Mouse (Mus musculus) kidney, embryonic 16.5 days (tissue): ENCODE measurements around the gene Dnm2. TPM values are rescaled to one million over a fixed set of nuclear protein-coding genes. Genes with fewer than 3 reads are reported as not detected.

Source experiments
- ATAC-seq: fragments of 200-750 bp; cut with Nextera tagmentation; 2 replicates; pipeline ENCODE4 v1.8.0; 2017; ENCODE audit warnings: moderate TSS enrichment; ENCODE audit not compliant: low FRiP score, low TSS enrichment
- H3K27ac ChIP-seq: fragments of 300-500 bp; sonication (generic); 2 replicates; pipeline ENCODE4 v1.5.1; 2014; ENCODE audit warnings: low read length
- H3K27me3 ChIP-seq: fragments of 300-500 bp; sonication (generic); 2 replicates; pipeline ENCODE4 v1.6.1; 2014; ENCODE audit warnings: low read length, control low read depth, mixed read lengths; ENCODE audit not compliant: insufficient read depth
- H3K36me3 ChIP-seq: fragments of 300-500 bp; sonication (generic); 2 replicates; pipeline ENCODE4 v1.6.1; 2014; ENCODE audit warnings: low read length, control low read depth, mixed read lengths; ENCODE audit not compliant: insufficient read depth
- H3K4me1 ChIP-seq: fragments of 300-500 bp; sonication (generic); 2 replicates; pipeline ENCODE4 v1.6.1; 2014; ENCODE audit warnings: low read length, control low read depth, mixed read lengths; ENCODE audit not compliant: insufficient read depth
- H3K4me2 ChIP-seq: fragments of 300-500 bp; sonication (generic); replicated peaks from 2 replicates; pipeline ENCODE4 v1.6.1; 2014; ENCODE audit warnings: low read depth, low read length
- H3K4me3 ChIP-seq: fragments of 300-500 bp; sonication (generic); 2 replicates; pipeline ENCODE4 v1.5.1; 2014; ENCODE audit warnings: mild to moderate bottlenecking, low read length
- H3K9ac ChIP-seq: fragments of 300-500 bp; sonication (generic); replicated peaks from 2 replicates; pipeline ENCODE4 v1.6.1; 2014; ENCODE audit warnings: low read length
- H3K9me3 ChIP-seq: fragments of 300-500 bp; sonication (generic); 2 replicates; pipeline ENCODE4 v1.6.1; 2016; ENCODE audit warnings: low read length, control low read depth
- WGBS: fragments of 180-500 bp; shearing (Covaris S2); extraction: QIAGEN DNeasy Blood & Tissue Kit; methylation state at CpG from one replicate; pipeline ENCODE4 v1.1.7; 2014; 5-methylcytosine and 5-hydroxymethylcytosine counted together
- polyA plus RNA-seq: library from polyadenylated mRNA; unstranded; fragments of >200 nt; fragmentation: Nextera tagmentation; extraction: Ambion mirVana; gene quantifications from 2 replicates; pipeline ENCODE4 v1.2.1, GENCODE M21; 2015

Gene Dnm2
- polyA plus RNA-seq, 1 experiment from 2014 or later = 85.7 TPM

DNA sequence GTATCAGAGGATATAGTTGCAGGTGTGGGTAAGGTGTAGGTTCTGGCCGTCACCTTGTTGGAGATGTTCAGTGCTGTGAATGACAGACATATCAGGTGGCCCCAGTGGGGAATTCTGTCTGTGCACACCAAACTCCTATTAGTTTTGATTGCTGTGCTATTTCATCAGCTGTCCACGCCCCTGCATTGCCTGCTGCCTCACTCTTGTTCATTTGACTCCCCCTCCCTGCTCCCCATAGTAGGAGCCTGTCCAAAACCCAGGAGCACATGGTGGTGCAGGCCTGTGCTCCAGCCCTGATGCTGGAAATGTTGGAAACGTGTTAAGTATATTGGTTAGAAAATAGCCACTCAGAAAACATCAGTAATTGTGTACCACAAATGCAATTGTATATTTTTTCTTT lies 14.7 kb downstream of the Dnm2 start:
- no peak for ATAC-seq
- 71% methylated on average over 3 of the region's 3 CpGs for WGBS
- Histone ChIP-seq H3K4me1 (no peaks in the 10 kb centered on the region; the same call in 1 of the 2 replicates), H3K27me3 (no peaks in the 10 kb centered on the region), H3K36me3 (no peaks in the 10 kb centered on the region), H3K27ac (no peak overlapping the region), H3K4me2 (no peak overlapping the region), H3K4me3 (no peak overlapping the region), H3K9me3 (no peaks in the 10 kb centered on the region), H3K9ac (no peak overlapping the region)

DNA sequence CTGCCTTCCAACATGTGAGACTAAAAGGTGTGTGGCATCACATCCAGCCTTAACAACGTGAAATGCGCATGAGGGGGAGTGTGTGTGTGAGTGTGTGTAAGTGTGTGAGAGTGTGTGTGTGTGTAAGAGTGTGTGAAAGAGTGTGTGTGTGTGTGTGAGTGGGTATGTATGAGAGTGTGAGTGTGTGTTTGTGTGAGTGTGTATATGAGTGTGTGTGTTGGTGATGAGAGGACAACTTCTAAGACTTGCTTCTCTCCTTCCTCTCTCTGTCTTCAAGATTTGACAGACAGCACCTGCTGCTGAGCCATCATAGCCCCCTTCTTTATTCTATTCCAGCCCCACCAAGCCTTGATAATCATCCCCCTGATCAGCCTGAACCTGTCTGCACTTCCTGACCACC lies 15.2 kb downstream of the Dnm2 start:
- no peak overlapping the region for H3K4me2 ChIP-seq
- 89% methylated on average over 2 of the region's 2 CpGs for WGBS
- no peak overlapping the region for H3K9ac ChIP-seq
- ATAC-seq = no peak
- H3K4me1 ChIP-seq = no peaks in the 10 kb centered on the region; the same call in 1 of the 2 replicates
- H3K27me3 ChIP-seq = no peaks in the 10 kb centered on the region
- H3K4me3 ChIP-seq = no peak overlapping the region
- H3K9me3 ChIP-seq = no peaks in the 10 kb centered on the region
- 0 out of 2 replicates have a peak, but pooled peaks cover 3% of the 10 kb centered on the region for H3K36me3 ChIP-seq
- H3K27ac ChIP-seq = no peak overlapping the region

DNA sequence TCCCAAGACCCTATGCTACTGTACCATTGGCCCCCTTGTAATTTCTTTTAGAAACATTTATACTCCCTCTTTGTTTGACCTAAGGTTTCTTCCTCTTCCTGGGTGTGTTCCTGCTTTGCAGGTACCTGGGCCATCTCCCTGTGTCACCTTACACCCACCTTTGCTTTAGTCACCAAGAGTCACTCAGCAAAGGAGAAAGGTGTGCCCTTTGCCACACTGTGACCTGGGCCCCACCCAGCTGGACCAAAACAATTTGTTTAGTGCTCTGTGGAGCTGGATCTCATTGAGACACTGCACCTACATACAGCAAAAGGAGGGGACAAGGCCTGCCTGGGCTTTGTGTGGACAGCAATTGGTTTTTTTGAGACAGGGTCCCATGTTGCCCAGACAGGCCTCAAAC lies 15.7 kb downstream of the Dnm2 start:
- Histone ChIP-seq H3K27me3 (no peaks in the 10 kb centered on the region), H3K4me1 (no peaks in the 10 kb centered on the region; the same call in 1 of the 2 replicates), H3K9me3 (no peaks in the 10 kb centered on the region), H3K36me3 (peaks cover 8% of the 10 kb centered on the region; the same call in 1 of the 2 replicates), H3K4me3 (no peak overlapping the region), H3K27ac (no peak overlapping the region), H3K4me2 (no peak overlapping the region), H3K9ac (no peak overlapping the region)
- ATAC-seq = no peak

DNA sequence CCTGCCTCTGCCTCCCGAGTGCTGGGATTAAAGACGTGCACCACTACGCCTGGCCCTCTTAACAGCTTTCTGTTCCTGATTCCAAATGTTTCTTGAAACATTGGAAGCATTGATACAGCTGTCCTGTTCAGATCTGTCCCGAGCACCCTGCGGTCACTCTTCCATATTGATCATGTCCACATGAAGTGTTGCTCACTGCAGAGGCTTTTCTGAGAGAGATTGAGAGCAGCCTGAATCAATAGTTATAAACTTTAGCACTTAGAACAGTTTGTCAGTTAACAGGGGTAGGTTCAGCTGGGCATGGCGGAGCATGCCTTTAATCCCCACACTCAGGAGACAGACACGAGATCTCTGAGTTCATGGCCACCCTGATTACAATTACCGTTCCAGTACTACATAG lies 19.1 kb downstream of the Dnm2 start:
- 94% methylated on average over 8 of the region's 8 CpGs for WGBS
- H3K4me1 ChIP-seq = no peaks in the 10 kb centered on the region
- H3K4me3 ChIP-seq = no peak overlapping the region
- no peak for ATAC-seq
- H3K9ac ChIP-seq = no peak overlapping the region
- H3K27ac ChIP-seq = no peak overlapping the region
- peaks cover 9% of the 10 kb centered on the region; the same call in 1 of the 2 replicates for H3K36me3 ChIP-seq
- no peaks in the 10 kb centered on the region for H3K9me3 ChIP-seq
- H3K4me2 ChIP-seq = no peak overlapping the region
- no peaks in the 10 kb centered on the region for H3K27me3 ChIP-seq

DNA sequence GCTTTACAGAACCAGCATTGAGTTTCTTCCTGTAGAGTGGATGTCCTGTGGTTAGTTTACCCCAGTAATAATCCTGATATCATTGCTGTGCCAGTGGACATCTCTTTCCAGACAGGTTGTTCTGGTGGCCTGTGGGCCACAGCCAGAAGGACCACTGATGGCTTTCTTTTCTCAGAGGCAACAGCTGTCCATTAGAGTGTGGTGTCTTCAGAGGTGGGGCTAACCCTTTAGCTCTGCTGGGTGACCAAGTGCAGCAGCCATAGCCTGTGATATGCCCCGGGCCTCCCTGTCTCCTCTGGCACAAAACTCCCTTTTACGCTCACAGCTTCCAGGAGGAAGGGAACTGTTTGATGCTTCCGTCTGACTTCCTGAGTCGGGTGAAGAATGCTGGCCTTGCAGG lies 19.9 kb downstream of the Dnm2 start:
- no peaks in the 10 kb centered on the region for H3K27me3 ChIP-seq
- no peak overlapping the region for H3K4me3 ChIP-seq
- H3K9ac ChIP-seq = no peak overlapping the region
- peaks cover 9% of the 10 kb centered on the region; the same call in 1 of the 2 replicates for H3K36me3 ChIP-seq
- WGBS = 85% methylated on average over 4 of the region's 4 CpGs
- H3K27ac ChIP-seq = no peak overlapping the region
- no peaks in the 10 kb centered on the region for H3K9me3 ChIP-seq
- H3K4me2 ChIP-seq = no peak overlapping the region
- ATAC-seq = no peak
- H3K4me1 ChIP-seq = no peaks in the 10 kb centered on the region

DNA sequence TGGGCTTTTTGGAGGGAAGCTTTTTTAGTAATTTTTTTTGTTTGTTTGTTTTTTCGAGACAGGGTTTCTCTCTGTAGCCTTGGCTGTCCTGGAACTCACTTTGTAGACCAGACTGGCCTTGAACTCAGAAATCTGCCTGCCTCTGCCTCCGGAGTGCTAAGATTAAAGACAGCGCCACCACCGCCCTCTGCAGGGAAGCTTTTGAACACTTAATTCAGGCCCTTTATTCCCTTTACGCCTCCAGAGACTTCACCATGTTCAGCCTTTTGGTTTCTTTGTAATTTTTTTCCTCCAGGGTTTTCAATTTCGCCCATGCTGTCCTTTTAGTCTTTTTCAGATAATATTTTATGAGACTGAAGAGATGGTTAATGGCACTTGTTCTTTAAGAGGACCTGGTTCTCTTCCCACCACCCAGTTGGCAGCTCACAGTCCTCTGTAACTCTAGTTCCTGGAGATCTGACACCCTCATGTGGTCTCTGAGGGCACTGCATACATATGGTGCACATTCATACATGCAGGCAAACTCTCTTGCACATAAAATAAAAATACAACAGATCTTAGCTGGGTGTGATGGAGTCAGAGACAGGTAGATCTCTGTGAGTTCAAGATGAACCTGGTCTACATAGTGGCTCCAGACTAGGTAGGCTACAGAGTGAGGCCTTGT lies 20.5 kb downstream of the Dnm2 start:
- WGBS = 95% methylated on average over 6 of the region's 6 CpGs
- H3K4me2 ChIP-seq = no peak overlapping the region

DNA sequence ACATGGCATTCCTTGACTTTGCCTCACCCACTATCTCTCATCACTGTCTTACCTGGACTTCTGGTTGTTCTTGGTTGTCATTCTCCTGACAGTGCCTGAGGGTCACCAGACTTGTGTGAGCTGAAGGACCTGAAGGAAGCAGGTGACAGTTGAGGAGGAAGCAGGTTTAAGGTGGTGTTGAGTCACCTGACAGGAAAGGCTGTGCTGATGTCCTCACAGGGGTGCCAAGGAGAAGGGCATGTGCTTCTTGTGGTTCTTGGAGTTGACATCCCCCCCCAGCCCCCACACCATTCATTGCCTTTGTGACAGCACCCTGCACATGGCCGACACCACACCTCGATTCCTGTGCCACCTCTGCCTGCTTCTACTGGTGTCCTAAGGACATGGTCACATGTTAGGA lies 23.1 kb downstream of the Dnm2 start:
- peaks cover 9% of the 10 kb centered on the region; the same call in 1 of the 2 replicates for H3K36me3 ChIP-seq
- H3K4me2 ChIP-seq = no peak overlapping the region
- H3K27ac ChIP-seq = no peak overlapping the region
- 97% methylated on average over 2 of the region's 2 CpGs for WGBS
- no peak overlapping the region for H3K4me3 ChIP-seq
- no peaks in the 10 kb centered on the region for H3K27me3 ChIP-seq
- no peak overlapping the region for H3K9ac ChIP-seq
- H3K9me3 ChIP-seq = no peaks in the 10 kb centered on the region
- ATAC-seq = no peak
- H3K4me1 ChIP-seq = peaks cover 12% of the 10 kb centered on the region

More for the DNA sequence above, 20.5 kb downstream of the Dnm2 start:
- H3K27me3 ChIP-seq = no peaks in the 10 kb centered on the region
- peaks cover 9% of the 10 kb centered on the region; the same call in 1 of the 2 replicates for H3K36me3 ChIP-seq
- H3K9me3 ChIP-seq = no peaks in the 10 kb centered on the region
- no peaks in the 10 kb centered on the region for H3K4me1 ChIP-seq
- ATAC-seq = no peak
- no peak overlapping the region for H3K9ac ChIP-seq
- H3K4me3 ChIP-seq = no peak overlapping the region
- H3K27ac ChIP-seq = no peak overlapping the region

DNA sequence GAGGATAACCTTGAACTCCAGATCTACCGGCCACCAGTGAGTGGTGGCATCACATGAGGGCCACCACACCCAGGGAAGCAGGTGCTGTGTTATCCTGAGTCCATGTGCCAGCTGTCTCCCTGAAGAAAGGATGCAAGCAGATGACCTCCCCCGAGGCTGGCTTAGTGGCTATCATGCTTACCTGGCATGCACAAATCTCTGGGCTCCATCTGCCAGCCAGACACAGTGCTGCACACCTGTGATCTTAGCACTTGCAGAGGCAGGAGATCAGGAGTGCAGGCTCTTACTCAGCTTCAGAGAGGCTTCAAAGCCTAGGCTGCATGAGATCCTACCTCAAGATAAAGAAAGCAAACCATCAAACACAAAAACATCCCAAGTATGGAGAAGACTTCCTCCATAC lies 25.0 kb downstream of the Dnm2 start:
- 74% methylated on average over 2 of the region's 2 CpGs for WGBS
- no peak for ATAC-seq
- Histone ChIP-seq H3K4me2 (no peak overlapping the region), H3K36me3 (peaks cover 8% of the 10 kb centered on the region; the same call in 1 of the 2 replicates), H3K9ac (no peak overlapping the region), H3K4me1 (peaks cover 12% of the 10 kb centered on the region), H3K27me3 (no peaks in the 10 kb centered on the region), H3K9me3 (no peaks in the 10 kb centered on the region), H3K27ac (no peak overlapping the region; the same call in 1 of the 2 replicates), H3K4me3 (no peak overlapping the region)

DNA sequence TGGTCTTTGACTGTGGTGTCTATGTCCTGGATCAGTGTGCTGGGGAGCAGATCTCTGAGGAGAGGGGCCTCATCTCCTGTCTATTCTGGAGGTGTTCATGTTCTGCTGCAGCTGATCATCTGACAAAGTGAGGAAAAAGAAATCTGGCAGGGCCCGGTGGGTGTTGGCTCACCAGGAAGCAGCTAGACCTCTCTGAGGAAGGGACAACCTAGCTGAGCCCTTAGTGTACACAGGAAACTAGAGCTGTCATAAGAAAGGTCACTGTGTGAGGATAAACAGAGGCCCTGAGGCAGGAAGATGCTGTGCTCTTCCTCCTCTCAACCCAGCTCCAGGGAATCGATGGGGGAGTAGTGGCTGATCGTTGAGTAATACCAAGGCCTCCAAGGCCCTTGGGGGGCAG lies 25.6 kb downstream of the Dnm2 start:
- no peaks in the 10 kb centered on the region for H3K27me3 ChIP-seq
- ATAC-seq = no peak
- H3K4me3 ChIP-seq = no peak overlapping the region
- H3K9ac ChIP-seq = no peak overlapping the region
- H3K4me1 ChIP-seq = peaks cover 16% of the 10 kb centered on the region
- no peak overlapping the region for H3K4me2 ChIP-seq
- peaks cover 2% of the 10 kb centered on the region; the same call in 1 of the 2 replicates for H3K36me3 ChIP-seq
- no peaks in the 10 kb centered on the region for H3K9me3 ChIP-seq
- WGBS = 62% methylated on average over 3 of the region's 3 CpGs
- H3K27ac ChIP-seq = no peak overlapping the region; the same call in 1 of the 2 replicates

DNA sequence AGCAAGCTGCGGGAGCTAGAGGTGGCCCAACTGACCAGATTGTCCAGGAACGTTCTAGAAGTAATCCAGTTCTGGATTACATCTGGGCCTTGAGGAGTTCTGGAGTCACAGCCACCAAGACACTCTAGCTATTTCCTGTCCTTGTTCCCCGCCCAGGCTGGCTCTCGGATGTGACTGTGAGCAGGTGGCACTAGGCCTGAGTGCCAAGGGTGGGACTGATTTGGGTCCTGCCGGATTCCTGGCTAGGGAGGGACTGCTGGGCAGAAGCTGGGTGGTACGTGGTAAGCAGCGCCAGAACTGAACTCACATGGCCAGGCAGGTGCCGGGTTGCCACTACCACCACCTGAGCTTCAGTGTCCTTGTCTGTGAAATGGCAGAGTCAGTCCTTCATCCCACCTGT lies 26.7 kb downstream of the Dnm2 start:
- Histone ChIP-seq H3K4me1 (peaks cover 21% of the 10 kb centered on the region), H3K36me3 (no peaks in the 10 kb centered on the region), H3K27me3 (no peaks in the 10 kb centered on the region), H3K9ac (no peak overlapping the region), H3K27ac (no peak overlapping the region), H3K4me2 (no peak overlapping the region), H3K4me3 (no peak overlapping the region), H3K9me3 (no peaks in the 10 kb centered on the region)
- 86% methylated on average over 8 of the region's 8 CpGs for WGBS
- no peak for ATAC-seq
